Mouse (Mus musculus) cerebellum, postnatal 36 days (tissue): ENCODE results near the gene Cyren.
A peak's percentile ranks its signal among the peaks of the same experiment; 100 is the strongest.

Experiments used
- DNase-seq, 2 experiments: peaks; one replicate each; pipeline ENCODE4 v3.0.0; 2021 to 2022; ENCODE audit warnings: mixed read lengths in 2 of 2

The Cyren gene

GRCm38 (mm10) chr6:34877509-34878321 is at the start of gene Cyren:
Cyren (minus strand) TSS chr6:34878060.
- DNase-seq = peak; percentile 86 to 92

DNA sequence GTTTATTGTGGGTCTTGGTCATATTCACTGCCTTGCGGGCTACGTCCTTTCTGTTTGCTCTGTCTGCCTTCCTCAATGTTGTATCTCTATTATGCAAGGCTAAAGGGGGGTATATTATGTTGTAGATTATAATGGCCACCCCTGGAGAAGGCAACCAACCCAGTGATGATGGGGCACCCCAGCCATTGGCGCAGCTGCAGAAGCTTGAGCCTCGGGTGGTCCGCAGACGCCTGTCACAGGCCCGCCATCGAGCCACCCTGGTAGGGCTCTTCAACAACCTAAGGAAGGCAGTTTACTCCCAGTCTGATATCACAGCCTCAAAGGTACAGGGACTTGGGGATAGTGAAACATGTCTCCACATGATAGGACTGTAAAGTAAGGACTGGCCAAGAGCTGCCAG is 49.7 kb upstream of the Cyren start:
- no peak for DNase-seq

- DNase-seq = peak; percentile 72 to 76
Measured at GRCm38 (mm10) chr6:34927156-34927555, 49.3 kb upstream of the Cyren start.

GRCm38 (mm10) chr6:34921941-34922340 is 44.1 kb upstream of the Cyren start:
- DNase-seq = peak in 1 of 2 experiments; percentile 14

DNA sequence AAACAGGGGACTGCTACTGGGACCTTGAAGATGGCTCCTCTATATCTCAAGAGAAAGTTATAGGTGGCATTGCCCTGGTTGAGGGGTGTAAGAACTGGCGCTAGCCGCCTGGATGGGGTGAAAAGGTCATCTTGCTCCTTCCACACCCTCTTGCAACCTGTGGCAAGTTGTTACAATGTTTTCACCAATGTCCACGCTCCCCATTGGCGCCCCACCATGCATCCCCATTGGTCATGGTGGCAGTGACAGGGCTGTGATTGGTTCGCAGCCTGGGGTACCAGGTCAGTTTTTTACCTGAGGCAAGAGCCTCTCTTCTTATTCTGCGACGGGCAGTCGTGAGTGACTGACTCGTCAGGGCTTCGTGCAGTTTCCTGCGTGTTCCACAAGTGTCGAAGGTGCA is 42.8 kb upstream of the Cyren start:
- DNase-seq = no peak

- DNase-seq = no peak
Measured at GRCm38 (mm10) chr6:34919956-34920355, 42.1 kb upstream of the Cyren start, which contains the start of gene Stra8. Stra8 (plus strand) TSS chr6:34920163.

GRCm38 (mm10) chr6:34919146-34919545 is 41.3 kb upstream of the Cyren start:
- DNase-seq = no peak

DNA sequence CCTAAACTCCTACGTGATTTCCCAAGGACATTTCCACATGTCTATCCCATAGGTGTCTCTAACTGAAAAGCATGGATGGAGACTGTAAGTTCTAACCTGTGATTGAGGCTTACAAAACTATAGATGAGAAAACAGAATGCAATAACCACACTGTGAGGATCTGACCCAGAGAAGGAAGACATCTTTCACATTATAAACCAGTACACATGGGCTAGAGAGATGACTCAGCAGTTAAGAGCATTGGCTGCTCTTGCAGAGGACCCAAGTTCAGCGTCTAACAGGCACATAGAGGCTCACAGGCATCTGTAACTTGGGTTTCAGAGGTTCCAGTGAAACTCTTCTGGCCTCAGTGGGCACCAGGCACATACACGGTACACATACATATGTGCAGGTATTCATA is 36.6 kb upstream of the Cyren start:
- no peak for DNase-seq

DNA sequence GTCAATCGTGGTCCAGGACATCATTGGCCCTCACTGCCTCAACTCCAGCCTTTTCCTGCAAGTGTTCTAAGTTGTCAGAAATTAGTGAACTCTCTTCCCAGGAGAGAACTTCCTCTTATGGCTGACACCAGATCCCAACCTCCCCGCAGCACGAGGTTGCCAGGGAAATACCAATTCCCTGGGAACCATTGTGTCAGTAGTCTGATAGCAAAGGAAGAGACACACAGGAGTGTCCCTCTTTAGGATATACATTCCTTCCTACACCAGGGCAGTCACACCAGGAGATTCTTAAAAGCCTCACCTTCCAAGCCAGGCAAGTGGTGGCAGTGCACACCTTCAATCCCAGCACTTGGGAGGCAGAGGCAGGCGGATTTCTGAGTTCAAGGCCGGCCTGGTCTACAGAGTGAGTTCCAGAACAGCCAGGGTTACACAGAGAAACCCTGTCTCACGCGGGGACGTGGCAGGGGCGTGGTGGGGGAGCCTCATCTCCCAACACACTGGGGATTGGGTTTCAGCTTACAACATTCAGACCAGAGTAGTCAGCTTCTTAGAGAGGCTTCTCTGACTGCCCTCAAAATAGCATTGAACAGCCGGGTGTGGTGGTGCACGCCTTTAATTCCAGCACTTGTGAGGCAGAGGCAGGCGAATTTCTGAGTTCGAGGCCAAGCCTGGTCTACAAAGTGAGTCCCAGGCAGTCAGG is 35.6 kb upstream of the Cyren start:
- DNase-seq = no peak

GRCm38 (mm10) chr6:34910371-34911219 is 32.7 kb upstream of the Cyren start, which contains the start of gene Wdr91:
Wdr91 (minus strand) TSS chr6:34910876.
- DNase-seq = peak; percentile 93

DNA sequence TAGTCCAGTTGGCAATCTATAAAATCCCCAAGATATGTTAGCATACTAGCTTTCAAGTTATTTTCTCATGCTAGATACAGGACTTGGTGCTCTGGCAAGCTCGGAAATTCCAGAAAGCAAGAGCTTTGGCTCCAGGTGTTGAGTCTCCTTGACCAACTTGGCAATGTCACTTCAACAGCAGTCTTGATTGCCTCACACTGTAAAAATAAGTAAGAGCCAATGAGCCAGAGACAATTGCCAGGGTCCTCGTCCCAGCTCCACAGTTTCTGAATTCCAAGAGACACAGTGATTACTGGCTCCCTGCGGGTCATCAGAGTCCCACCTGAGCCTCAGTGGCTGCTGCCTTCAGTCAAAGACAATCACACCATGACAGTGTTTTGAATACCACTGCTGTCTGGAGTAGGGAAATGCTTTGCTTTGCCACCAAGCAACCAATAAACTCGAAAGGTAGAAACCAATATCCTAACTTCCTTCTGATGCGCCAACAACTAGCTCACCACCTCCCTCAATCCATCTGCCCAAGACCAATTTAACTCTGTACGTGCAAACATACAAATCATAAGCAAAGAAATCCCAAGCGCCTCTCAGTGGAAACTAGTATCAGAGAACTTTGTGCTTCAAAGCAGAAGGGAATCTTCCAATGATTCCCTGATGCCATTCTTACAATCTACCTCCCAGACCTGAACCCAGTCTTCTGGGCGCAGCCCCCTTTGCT is 31.9 kb upstream of the Cyren start:
- no peak for DNase-seq

GRCm38 (mm10) chr6:34907696-34908260 is 29.9 kb upstream of the Cyren start:
- DNase-seq = no peak

DNA sequence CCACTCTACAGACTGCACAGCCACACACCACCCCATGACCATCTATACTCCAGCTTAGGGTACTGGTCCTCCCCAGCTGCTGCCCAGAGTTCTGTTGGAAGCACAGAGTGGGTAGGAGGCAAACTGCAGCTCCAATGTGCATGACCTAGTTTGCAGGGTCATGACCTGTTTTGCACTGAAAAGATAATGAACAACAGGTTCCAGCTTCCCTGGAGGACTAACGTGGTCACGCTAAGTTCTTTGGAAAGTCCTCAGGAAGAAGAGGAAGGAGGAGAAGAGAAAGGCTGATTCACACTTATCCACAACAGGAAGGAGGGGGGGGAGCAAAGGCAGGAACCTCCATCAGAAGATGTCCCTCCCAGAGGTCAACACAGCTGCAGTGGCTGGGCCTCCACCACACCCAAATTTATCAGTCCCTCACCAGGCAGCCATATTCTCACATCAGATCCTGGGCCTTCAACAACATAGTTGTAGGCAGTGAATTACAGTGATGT is 29.3 kb upstream of the Cyren start:
- no peak for DNase-seq

GRCm38 (mm10) chr6:34906661-34907060 is 28.8 kb upstream of the Cyren start:
- no peak for DNase-seq

- DNase-seq = no peak
Measured at GRCm38 (mm10) chr6:34906125-34906524, 28.3 kb upstream of the Cyren start.

GRCm38 (mm10) chr6:34904361-34904760 is 26.5 kb upstream of the Cyren start:
- no peak for DNase-seq

DNA sequence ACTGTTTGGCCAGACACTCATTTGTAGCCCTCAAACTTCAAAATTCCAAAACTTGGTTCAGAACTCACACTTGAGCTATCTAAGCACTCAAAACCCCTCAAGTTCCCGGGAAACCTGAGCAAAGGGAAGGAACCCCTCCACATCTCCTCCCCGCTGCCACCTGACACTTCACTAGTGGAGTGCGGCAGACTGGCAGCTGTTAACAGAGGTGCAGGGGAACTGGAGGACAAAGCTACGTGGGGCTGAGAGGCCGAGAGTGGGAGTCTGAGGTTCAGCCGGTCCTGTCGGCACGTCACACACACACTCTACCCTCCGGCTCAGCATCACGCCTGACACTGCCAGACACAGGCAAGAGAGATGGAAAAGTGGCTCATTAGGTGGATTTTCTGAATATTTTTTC is 26.0 kb upstream of the Cyren start:
- DNase-seq = no peak

- no peak for DNase-seq
Measured at GRCm38 (mm10) chr6:34903441-34903840, 25.6 kb upstream of the Cyren start.

DNA sequence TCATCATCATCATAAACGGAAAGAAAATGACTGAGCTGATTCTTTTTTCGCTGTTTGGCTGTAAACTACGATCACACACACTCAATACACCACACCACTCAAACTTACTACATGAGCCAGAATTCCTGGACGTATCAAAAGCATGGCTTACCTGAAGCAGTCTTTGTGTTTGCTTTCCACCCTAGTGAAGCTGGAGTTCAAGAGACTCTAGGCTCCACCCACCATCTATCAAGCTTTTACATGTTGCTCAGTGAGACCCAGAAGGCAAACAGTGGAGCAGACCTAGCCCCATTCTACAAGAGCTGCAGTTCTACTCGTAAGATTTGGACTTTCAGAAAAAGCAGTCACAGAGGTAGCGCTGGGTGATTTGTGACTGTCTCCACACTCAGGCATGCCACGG is 24.7 kb upstream of the Cyren start:
- DNase-seq = no peak

- DNase-seq = no peak
Measured at GRCm38 (mm10) chr6:34901911-34902444, 24.1 kb upstream of the Cyren start.

DNA sequence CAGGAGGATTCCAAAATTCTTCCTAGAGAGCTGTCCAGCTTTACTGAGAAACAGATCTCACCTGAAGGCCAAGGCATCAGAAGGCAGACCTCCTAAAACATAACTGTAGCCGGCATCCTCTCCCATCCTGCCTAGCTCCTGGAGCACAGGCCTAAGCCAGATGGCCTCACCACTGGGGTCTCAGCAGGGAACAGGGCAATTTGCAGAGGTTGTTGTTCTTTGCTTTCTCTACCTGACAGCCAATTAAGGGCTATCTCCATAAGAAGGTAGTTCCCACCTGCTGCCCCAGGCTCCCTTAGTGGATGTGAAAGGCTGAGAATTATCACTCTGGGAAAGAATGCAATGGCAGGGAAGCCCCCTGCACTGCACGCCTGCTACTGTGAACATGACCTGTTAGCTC is 23.1 kb upstream of the Cyren start:
- DNase-seq = peak; percentile 54

DNA sequence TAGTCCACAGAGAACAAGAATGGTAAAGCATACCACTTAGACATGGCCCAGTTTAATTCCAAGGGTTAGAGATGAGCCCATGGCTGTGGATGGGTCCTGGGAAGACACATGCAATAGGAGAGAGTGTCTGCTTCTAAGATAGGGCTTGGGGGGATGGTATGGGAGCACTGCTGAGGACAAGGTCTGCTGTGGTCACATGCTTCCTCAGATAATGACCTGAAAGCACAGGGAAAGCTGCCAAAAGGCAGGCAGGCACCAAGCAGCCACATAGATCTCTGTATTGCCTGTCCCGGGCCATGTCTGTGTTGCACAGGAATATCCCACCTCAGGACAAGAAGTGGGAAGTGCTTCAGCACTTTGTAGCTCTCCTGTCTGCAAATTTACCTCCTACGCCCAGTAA is 21.3 kb upstream of the Cyren start:
- DNase-seq = no peak
